Mouse (Mus musculus) kidney, adult 11 months (tissue): ENCODE results near the gene Rac2.

Experiments used
- DNase-seq: peaks from one replicate; pipeline ENCODE4 v3.0.0; 2022

The Rac2 gene

GRCm38 (mm10) chr15:78587050-78587994 lies 14.7 kb upstream of the Rac2 start:
- peak; percentile 73 for DNase-seq

DNA sequence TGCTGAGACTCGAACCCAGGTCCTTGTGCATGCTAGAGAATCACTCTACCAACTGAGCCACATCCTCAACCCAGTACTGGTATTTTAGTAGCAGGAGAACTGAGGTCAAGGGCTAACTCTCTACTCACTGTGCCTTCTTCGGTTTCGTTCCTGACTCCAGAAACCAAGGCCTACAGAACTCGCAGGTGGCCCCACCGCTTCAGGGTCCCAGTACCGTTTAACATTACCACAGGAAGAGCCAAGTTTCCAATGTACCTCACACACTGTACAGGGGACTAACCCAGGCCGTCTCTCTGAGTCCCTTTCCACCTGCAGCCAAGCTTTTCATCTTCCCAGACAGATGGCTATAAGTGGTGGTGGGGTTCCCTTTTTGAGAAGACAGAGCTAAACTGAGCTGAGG lies 12.8 kb upstream of the Rac2 start:
- no peak for DNase-seq

- DNase-seq, result no peak
These were observed 10.8 kb upstream of the Rac2 start for GRCm38 (mm10) chr15:78583352-78583751.

DNA sequence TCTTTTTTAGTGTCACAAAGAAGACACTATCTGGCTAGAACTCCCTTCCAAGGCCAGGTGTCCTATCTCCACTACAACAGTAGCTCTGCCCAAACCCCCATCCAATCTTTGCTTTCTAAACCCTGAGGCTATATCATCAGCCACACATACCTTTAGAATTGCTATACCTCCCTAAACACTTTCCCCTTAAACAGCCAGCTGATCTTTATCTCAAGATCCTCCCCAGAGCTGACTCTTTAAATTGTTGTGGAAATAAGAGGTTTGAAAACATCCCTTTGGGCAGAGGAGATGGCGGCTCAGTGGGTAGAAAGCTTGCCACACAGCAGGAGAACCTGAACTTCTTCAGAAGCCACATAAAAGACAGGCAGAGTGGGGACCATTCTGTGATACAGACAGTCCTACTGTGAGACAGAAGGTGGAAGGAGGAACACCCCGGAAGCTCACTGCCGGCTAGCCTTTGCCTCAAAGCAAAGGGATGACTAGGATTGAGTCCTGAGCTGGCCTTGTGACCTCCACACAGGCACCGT lies 3.8 kb upstream of the Rac2 start:
- DNase-seq, result no peak

GRCm38 (mm10) chr15:78572270-78572600 lies 348 bp downstream of the Rac2 start:
- no peak for DNase-seq

DNA sequence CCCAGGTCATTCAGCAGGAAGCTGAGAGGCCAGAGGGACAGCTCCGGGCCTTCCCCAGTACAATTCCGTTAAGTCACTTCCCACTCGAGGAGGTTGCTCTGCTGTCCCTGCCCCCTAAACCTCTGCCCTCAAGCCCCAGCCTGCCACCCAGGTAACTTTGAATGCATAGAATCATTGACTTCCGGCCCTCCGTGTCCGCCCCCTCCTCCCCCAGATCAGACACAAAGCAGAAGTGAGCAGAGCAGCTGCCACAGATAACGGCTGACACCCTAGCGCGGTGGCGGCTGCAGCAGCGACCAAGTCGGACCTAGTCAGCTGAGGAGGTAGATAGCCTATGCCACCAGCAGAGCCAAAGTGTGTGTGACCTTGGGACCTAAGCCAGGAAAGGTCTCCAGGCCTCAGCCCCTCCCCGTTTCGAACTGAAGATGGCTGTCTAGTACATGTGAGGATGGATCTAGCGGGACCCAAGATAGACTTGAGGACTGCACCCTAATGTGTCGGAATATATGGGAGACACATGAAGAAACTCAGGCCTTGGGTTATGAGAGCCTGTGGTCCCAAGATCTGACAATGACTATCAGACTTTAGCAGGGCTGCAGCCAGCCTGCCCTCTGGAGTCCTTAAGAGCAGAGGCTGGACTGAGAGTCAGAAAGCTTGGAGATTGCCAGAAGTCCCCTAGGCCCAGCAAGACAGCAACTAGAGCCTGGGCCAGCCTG lies 871 bp downstream of the Rac2 start:
- DNase-seq, result no peak

DNA sequence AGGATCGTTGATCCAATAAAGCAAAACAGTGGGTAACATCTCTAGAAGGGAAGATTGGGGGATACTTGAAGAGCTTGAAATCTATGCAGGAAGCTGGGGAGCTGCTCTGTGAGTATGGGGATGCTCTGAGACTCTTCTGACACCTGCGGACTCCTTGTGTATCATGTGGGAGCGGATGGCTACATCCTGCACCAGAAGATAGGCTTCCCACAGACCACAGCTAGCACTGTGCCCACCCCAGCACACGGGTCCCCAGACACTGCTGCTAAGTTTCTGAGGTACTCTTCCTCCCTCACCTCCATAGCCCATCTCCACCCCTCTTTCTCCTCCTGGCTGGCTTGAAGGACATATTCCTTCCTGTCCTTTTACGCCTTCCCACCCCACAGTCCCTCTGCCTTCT lies 2.4 kb downstream of the Rac2 start:
- DNase-seq, result no peak

GRCm38 (mm10) chr15:78567608-78568120 lies 4.9 kb downstream of the Rac2 start:
- DNase-seq, result no peak

DNA sequence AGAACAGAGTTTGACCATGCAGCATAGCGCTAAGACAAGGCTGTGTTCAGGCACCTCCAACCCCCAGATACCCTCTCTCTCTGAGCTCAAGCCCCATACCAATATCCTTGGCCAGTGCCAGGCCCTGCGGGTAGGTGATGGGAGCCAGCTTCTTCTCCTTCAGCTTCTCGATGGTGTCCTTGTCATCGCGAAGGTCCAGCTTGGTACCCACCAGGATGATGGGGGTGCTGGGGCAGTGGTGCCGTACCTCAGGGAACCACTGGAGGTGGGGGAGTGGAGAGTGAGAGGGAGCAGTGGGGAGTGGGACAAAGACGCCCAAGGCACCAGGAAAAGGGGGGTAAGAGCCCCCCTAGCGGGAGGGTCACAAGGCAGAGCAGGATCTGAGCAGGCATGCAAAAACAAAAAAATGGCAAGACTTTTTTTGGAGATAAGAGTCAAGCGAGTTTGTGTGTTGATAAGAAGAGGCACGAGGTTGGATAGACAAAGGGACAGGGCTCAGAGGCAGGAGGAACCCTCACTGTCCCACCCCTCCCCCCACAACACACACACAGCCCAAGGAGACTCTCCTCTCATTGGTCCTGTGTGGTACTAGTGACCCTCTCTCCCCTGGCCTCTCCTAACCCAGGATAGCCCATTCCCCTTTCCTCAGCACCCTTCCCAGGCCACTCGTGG lies 7.7 kb downstream of the Rac2 start:
- no peak for DNase-seq

DNA sequence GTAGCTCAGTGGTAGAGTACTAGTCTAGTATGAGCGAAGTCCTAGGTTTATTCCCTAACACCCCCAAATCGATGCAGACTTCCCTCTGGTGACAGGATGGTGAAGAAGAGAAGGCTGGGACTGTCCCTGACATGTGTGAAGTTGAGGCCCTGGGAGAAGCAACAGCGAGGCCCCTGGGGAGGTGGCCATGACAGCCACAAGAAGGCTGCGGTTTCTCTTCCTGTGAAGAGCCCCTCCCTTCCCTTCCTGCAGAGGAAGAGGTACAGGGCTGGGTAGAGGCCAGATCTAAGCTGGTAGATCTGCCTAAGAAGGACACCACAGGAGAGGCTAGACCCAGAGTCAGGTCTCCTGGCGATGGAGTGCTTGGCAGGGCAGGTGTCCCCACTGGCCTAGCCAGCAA lies 8.6 kb downstream of the Rac2 start:
- DNase-seq, result no peak

GRCm38 (mm10) chr15:78563344-78563743 lies 9.2 kb downstream of the Rac2 start:
- no peak for DNase-seq

GRCm38 (mm10) chr15:78559141-78559979 lies 13.2 kb downstream of the Rac2 start:
- DNase-seq, result no peak

DNA sequence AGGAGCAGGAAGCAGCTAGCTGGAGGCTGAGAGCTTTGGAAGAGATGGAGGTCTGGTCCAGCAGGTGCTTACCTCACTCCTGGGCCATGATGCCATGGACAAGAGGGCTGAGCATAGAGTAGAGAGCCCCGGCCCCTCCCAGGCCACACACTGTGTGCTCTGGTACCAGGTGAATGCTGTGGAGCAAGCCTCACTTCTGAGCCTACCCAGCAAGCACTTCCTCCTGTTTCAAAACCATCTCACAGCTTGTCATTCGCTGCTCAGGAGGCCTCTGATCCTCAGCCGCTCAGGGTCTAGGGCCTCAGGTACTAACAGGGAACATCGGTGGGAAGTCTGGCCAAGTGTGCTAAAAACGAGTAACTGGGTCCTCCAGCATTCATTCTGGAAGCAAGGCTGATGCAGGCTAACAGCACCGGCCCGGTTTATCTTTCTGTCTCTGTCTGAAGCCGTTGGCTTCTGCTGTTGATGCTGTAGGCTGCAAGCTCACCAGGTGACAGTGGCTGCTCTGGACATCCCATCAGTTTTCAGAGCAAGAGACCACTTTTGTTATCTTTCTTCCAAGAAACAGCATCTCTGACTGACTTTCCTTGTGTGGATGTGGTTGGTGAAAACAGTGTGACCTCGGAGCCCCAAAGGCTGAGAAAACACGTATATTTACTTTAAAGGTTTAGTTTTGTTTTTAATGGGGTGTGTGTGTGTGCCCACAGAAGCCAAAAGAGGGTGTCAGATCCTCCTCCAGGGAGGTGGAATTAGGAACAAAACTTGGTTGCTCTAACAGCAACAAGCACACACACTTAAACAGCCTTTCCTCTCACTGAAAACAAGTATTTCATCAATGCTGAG lies 14.7 kb downstream of the Rac2 start:
- no peak for DNase-seq

- DNase-seq, result no peak
These were observed 17.9 kb downstream of the Rac2 start for GRCm38 (mm10) chr15:78554545-78555313.

GRCm38 (mm10) chr15:78549189-78549734 lies 23.3 kb downstream of the Rac2 start:
- DNase-seq, result no peak

DNA sequence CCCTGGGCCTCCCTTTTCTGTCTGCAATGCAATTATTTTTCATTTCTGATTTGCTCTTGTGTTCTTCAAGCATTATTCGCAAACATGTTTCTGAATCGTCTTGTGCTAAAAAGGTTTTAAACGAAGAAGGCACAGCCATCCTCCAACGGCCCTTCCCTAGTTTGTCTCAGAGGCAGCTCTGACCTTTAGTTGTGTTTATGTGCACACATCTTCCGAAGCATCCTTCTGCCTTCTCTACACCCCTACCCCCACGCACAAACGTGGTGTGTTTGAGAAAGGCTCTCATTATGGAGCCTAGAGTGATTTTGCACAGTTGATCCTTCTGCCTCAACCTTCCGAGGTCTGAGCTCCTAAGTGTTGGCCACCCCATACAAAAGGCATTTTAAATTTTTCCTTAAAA lies 23.9 kb downstream of the Rac2 start:
- DNase-seq, result no peak

GRCm38 (mm10) chr15:78548336-78548665 lies 24.3 kb downstream of the Rac2 start:
- no peak for DNase-seq

DNA sequence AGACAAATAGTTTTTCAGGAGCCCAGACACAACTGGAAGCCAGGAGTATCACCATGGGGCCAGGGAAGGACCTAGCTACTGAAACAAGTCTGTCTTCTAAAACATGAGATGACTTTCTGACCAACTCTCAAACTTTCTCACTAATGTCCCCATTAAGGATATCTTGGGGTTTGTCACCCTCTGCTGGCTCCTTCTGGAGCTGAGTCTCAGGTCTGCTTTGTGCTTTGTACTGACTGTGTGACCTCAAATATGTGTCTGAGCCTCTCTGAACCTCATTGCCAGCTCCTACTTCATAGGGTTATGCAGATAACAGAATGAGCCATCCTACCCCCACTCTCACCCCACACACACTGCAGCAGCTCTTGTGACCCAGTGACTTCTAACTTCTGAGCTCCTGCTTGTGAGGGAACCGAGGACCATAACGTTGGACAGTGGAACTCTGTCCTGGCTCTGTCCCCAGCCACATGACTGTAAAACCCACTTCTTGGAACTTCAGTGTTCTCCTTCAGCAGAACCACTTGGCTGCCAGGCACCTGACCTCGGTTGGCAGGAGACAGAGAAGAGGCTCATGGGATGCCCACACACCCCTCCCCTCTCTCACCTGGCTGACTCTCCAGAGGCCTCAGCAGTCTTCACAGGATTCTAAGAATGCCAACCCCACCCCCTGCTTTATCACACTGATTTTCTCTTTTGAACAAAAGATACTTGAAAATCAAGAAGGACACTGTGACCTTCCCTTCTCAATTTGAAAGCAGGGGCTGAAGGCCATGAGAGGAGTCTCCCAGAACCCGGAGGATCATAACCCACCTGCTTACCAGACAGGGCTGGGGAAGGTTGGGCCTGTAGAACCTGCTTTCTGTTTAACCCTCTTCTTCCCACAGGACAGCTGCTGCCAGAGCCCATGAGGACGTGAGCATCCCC lies 24.9 kb downstream of the Rac2 start:
- DNase-seq, result peak; percentile 79

DNA sequence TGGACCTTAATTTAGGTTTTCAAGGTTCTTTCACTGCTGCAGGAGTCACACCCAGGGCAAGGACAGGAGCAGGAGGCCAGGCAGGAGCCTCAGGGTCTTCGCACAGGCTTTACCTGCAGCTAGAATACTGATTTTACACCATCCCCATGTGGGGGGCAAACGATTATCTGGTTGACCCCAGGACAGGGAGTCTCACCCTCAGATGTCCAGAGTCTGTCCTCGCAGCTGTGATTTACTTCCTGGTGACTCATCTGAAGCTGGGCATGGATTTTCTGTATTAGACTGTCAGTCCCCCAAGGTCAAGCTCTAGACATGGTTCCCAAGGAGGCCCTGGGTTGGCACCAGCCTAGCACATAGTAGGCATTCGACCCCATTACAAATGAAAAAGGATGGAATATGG lies 26.5 kb downstream of the Rac2 start:
- DNase-seq, result no peak
